Mouse (Mus musculus): ENCODE measurements around the gene Micu2. TPM values are rescaled to one million over a fixed set of nuclear protein-coding genes. Genes with fewer than 3 reads are reported as not detected.
"Not testable (repeated sequence)": the region's sequence is repeated elsewhere in the genome, so short reads cannot be mapped to it uniquely, and the experiment has no call there.

The Micu2 gene
- polyA plus RNA-seq, 1 experiment from 2014 or later = 74.1 TPM

GRCm38 (mm10) chr14:57911316-57911715, 87.7 kb downstream of the Micu2 start:
- no peak overlapping the region for H3K4me3 ChIP-seq (ENCODE audit: low read length)
- H3K4me1 ChIP-seq (replicated peaks; ENCODE audit: control insufficient read depth, insufficient read depth, low read length) = peaks cover 10% of the 10 kb centered on the region
- H3K27ac ChIP-seq (ENCODE audit: low read length) = no peak overlapping the region
- no peak overlapping the region for H3K9ac ChIP-seq (ENCODE audit: low read length)
- no peaks in the 10 kb centered on the region for H3K27me3 ChIP-seq (ENCODE audit: control insufficient read depth, insufficient read depth, low read depth, low read length)
- no peak for ATAC-seq (ENCODE audit: low read depth)
- 80% methylated on average over 4 of the region's 4 CpGs for WGBS
- H3K36me3 ChIP-seq (ENCODE audit: control insufficient read depth, insufficient read depth, low read length) = 0 out of 2 replicates have a peak, but pooled peaks cover 4% of the 10 kb centered on the region
- H3K4me2 ChIP-seq (ENCODE audit: low read depth, low read length) = no peak overlapping the region
- H3K9me3 ChIP-seq (ENCODE audit: control insufficient read depth, low read length) = no peaks in the 10 kb centered on the region

DNA sequence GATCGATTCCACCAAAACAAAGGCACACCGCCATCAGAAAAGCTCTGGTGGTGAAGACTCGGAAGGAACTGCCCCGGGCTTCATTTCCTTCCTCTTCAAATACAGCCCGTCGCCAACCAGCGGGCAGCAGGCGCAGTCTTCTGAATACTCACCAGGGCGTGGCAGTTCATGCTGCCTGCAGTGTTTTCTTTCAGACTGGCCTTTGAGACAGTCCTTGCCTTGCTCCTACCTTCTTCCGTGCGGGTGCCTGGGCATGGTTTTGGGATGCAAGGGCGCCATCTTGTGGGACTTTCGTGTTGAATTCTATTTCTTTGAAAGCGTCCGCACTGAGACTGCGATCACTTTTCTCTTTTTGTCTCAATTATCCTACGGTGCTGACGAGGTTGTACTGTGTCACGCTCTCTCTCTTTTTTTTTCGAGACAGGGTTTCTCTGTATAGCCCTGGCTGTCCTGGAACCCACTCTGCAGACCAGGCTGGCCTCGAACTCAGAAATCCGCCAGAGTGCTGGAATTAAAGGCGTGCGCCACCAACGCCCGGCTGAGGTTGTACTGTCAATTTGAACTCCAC, 88.5 kb downstream of the Micu2 start:
- 17% methylated on average over 26 of the region's 26 CpGs for WGBS
- ATAC-seq (ENCODE audit: low read depth) = peak; percentile 97
- Histone ChIP-seq H3K4me1 (replicated peaks; ENCODE audit: control insufficient read depth, insufficient read depth, low read length) (peaks cover 10% of the 10 kb centered on the region), H3K27me3 (ENCODE audit: control insufficient read depth, insufficient read depth, low read depth, low read length) (no peaks in the 10 kb centered on the region), H3K9ac (ENCODE audit: low read length) (peak overlapping the region; percentile 51), H3K36me3 (ENCODE audit: control insufficient read depth, insufficient read depth, low read length) (no peaks in the 10 kb centered on the region), H3K4me2 (ENCODE audit: low read depth, low read length) (peak overlapping the region; percentile 50), H3K27ac (ENCODE audit: low read length) (no peak overlapping the region; the same call in none of the 2 replicates), H3K9me3 (ENCODE audit: control insufficient read depth, low read length) (no peaks in the 10 kb centered on the region), H3K4me3 (ENCODE audit: low read length) (peak overlapping the region; percentile 29)

DNA sequence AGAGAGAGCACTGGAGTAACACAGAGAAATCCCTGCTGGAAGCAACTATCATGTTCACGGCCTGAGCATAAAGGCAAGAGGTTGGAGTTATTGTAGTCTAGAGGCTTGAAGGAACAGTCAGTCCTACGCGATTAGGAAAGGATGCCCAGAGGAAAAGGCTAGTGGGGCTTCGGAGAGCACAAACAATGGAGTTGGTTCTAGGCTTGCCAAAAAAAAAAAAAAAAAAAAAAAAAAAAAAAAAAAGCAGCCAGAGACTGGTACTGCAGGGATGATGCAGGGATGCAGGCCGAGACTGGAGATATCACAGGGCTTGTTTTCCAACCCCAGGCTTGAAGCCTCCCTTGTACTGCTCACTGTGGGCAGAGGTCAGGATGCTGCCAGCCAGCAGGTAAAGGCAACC, 89.8 kb downstream of the Micu2 start:
- H3K36me3 ChIP-seq (ENCODE audit: control insufficient read depth, insufficient read depth, low read length) = no peaks in the 10 kb centered on the region
- peaks cover 10% of the 10 kb centered on the region for H3K4me1 ChIP-seq (replicated peaks; ENCODE audit: control insufficient read depth, insufficient read depth, low read length)
- no peak overlapping the region; the same call in 1 of the 2 replicates for H3K27ac ChIP-seq (ENCODE audit: low read length)
- no peak overlapping the region for H3K9ac ChIP-seq (ENCODE audit: low read length)
- no peaks in the 10 kb centered on the region for H3K9me3 ChIP-seq (ENCODE audit: control insufficient read depth, low read length)
- 73% methylated on average over 5 of the region's 5 CpGs for WGBS
- no peak overlapping the region for H3K4me2 ChIP-seq (ENCODE audit: low read depth, low read length)
- no peak overlapping the region for H3K4me3 ChIP-seq (ENCODE audit: low read length)
- H3K27me3 ChIP-seq (ENCODE audit: control insufficient read depth, insufficient read depth, low read depth, low read length) = no peaks in the 10 kb centered on the region
- ATAC-seq (ENCODE audit: low read depth) = no peak

GRCm38 (mm10) chr14:57908431-57908830, 90.6 kb downstream of the Micu2 start:
- no peak for ATAC-seq (ENCODE audit: low read depth)
- no peaks in the 10 kb centered on the region for H3K36me3 ChIP-seq (ENCODE audit: control insufficient read depth, insufficient read depth, low read length)
- no peaks in the 10 kb centered on the region for H3K27me3 ChIP-seq (ENCODE audit: control insufficient read depth, insufficient read depth, low read depth, low read length)
- 39% methylated on average over 2 of the region's 2 CpGs for WGBS
- H3K9me3 ChIP-seq (ENCODE audit: control insufficient read depth, low read length) = no peaks in the 10 kb centered on the region
- H3K9ac ChIP-seq (ENCODE audit: low read length) = no peak overlapping the region
- no peak overlapping the region for H3K4me3 ChIP-seq (ENCODE audit: low read length)
- H3K4me2 ChIP-seq (ENCODE audit: low read depth, low read length) = no peak overlapping the region
- peaks cover 10% of the 10 kb centered on the region for H3K4me1 ChIP-seq (replicated peaks; ENCODE audit: control insufficient read depth, insufficient read depth, low read length)
- H3K27ac ChIP-seq (ENCODE audit: low read length) = no peak overlapping the region; the same call in 1 of the 2 replicates

- H3K4me2 ChIP-seq (ENCODE audit: low read depth, low read length) = no peak overlapping the region
- 40% methylated on average over 1 of the region's 1 CpGs for WGBS
- no peak for ATAC-seq (ENCODE audit: low read depth)
- H3K9ac ChIP-seq (ENCODE audit: low read length) = no peak overlapping the region
- H3K9me3 ChIP-seq (ENCODE audit: control insufficient read depth, low read length) = no peaks in the 10 kb centered on the region
- no peaks in the 10 kb centered on the region for H3K36me3 ChIP-seq (ENCODE audit: control insufficient read depth, insufficient read depth, low read length)
- no peak overlapping the region for H3K4me3 ChIP-seq (ENCODE audit: low read length)
- H3K27me3 ChIP-seq (ENCODE audit: control insufficient read depth, insufficient read depth, low read depth, low read length) = no peaks in the 10 kb centered on the region
- no peak overlapping the region for H3K27ac ChIP-seq (ENCODE audit: low read length)
- no peaks in the 10 kb centered on the region for H3K4me1 ChIP-seq (replicated peaks; ENCODE audit: control insufficient read depth, insufficient read depth, low read length)
Measured at GRCm38 (mm10) chr14:57901998-57902397, 97.1 kb downstream of the Micu2 start.

GRCm38 (mm10) chr14:57896882-57897281, 102.2 kb downstream of the Micu2 start:
- no peaks in the 10 kb centered on the region; the same call in 1 of the 2 replicates for H3K9me3 ChIP-seq (ENCODE audit: control insufficient read depth, low read length)
- H3K4me3 ChIP-seq (ENCODE audit: low read length) = no peak overlapping the region
- no peak overlapping the region for H3K4me2 ChIP-seq (ENCODE audit: low read depth, low read length)
- no peaks in the 10 kb centered on the region for H3K27me3 ChIP-seq (ENCODE audit: control insufficient read depth, insufficient read depth, low read depth, low read length)
- H3K36me3 ChIP-seq (ENCODE audit: control insufficient read depth, insufficient read depth, low read length) = no peaks in the 10 kb centered on the region
- H3K9ac ChIP-seq (ENCODE audit: low read length) = no peak overlapping the region
- 93% methylated on average over 12 of the region's 12 CpGs for WGBS
- H3K4me1 ChIP-seq (replicated peaks; ENCODE audit: control insufficient read depth, insufficient read depth, low read length) = no peaks in the 10 kb centered on the region
- no peak for ATAC-seq (ENCODE audit: low read depth)
- H3K27ac ChIP-seq (ENCODE audit: low read length) = no peak overlapping the region

DNA sequence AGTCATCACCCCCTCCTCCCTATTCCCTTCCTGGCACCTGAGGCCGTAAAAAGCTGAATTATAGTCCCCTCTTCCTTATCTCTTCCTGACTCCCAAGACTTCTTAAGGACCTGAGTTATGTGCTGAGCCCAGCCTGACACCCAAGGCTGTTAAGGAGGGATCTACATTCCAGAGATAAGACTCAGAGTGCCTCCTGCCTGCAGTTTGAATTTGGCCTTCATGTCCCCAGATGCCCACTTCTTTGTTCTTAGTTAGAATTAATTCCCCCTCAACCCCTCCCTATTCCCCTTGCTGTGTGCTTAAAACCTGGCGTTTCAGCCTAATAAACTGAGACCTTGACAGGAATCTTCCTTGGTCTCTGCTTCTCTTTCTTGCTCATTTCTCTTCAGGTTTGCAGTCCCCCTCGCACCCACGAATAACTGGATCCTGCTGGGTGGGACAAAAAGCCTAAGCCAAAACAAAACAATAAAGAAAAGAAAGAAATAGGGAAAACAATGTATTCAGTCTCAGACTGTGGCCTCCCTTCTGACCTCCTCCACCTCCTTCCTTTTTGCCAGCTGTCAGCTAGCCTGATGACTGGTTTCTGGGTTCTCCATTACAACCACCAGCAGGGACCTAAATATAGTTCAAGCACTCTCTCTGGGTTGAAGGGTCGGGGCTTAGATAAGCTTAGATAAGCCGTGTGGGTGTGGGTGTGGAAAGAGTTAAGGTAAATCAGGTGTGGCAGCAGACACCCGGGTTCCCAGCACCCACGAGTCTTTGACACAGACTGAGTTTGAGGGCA, 102.8 kb downstream of the Micu2 start:
- not testable (repeated sequence) for H3K27me3 ChIP-seq (ENCODE audit: control insufficient read depth, insufficient read depth, low read depth, low read length); H3K4me1 ChIP-seq (replicated peaks; ENCODE audit: control insufficient read depth, insufficient read depth, low read length); H3K9ac ChIP-seq (ENCODE audit: low read length); H3K4me3 ChIP-seq (ENCODE audit: low read length); H3K9me3 ChIP-seq (ENCODE audit: control insufficient read depth, low read length); H3K36me3 ChIP-seq (ENCODE audit: control insufficient read depth, insufficient read depth, low read length); H3K4me2 ChIP-seq (ENCODE audit: low read depth, low read length)
- 0 out of 2 replicates have a peak, but pooled peaks have one; percentile 19 for ATAC-seq (ENCODE audit: low read depth)
- peak overlapping the region; percentile 20; the same call in 1 of the 2 replicates for H3K27ac ChIP-seq (ENCODE audit: low read length)
- 51% methylated on average over 8 of the region's 8 CpGs for WGBS

- WGBS = 99% methylated on average over 2 of the region's 2 CpGs
- no peak overlapping the region for H3K9ac ChIP-seq (ENCODE audit: low read length)
Measured at GRCm38 (mm10) chr14:57894346-57894745, 104.7 kb downstream of the Micu2 start.

DNA sequence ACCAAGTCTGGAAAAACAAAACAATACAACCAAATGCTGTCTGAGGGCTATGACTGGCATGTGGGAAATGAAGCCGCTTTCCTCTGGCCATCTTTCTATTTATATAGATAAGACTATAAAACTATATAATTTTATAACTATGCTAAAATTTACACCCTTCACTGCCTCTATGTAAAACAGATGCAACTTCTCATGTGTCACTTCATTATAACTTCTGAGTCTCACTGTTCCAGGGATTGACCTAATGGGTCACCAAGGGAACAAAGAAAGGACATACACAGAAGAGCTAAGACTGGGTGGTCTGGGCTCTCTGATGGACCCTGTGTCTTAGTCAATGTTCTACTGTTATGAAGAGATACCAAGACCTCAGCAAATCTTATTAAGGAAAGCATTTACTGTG, 106.1 kb downstream of the Micu2 start:
- no peak overlapping the region for H3K4me2 ChIP-seq (ENCODE audit: low read depth, low read length)
- H3K9ac ChIP-seq (ENCODE audit: low read length) = no peak overlapping the region
- no peak for ATAC-seq (ENCODE audit: low read depth)
- WGBS = 79% methylated on average over 1 of the region's 1 CpGs
- H3K36me3 ChIP-seq (ENCODE audit: control insufficient read depth, insufficient read depth, low read length) = no peaks in the 10 kb centered on the region
- no peak overlapping the region for H3K4me3 ChIP-seq (ENCODE audit: low read length)
- H3K27ac ChIP-seq (ENCODE audit: low read length) = peak overlapping the region; percentile 13; the same call in 1 of the 2 replicates
- H3K4me1 ChIP-seq (replicated peaks; ENCODE audit: control insufficient read depth, insufficient read depth, low read length) = peaks cover 13% of the 10 kb centered on the region
- no peaks in the 10 kb centered on the region for H3K27me3 ChIP-seq (ENCODE audit: control insufficient read depth, insufficient read depth, low read depth, low read length)
- H3K9me3 ChIP-seq (ENCODE audit: control insufficient read depth, low read length) = no peaks in the 10 kb centered on the region; the same call in 1 of the 2 replicates

More at GRCm38 (mm10) chr14:57894346-57894745, 104.7 kb downstream of the Micu2 start:
- 0 out of 2 replicates have a peak, but pooled peaks cover 3% of the 10 kb centered on the region for H3K4me1 ChIP-seq (replicated peaks; ENCODE audit: control insufficient read depth, insufficient read depth, low read length)
- H3K27ac ChIP-seq (ENCODE audit: low read length) = no peak overlapping the region
- no peaks in the 10 kb centered on the region for H3K27me3 ChIP-seq (ENCODE audit: control insufficient read depth, insufficient read depth, low read depth, low read length)
- H3K9me3 ChIP-seq (ENCODE audit: control insufficient read depth, low read length) = no peaks in the 10 kb centered on the region; the same call in 1 of the 2 replicates
- no peaks in the 10 kb centered on the region for H3K36me3 ChIP-seq (ENCODE audit: control insufficient read depth, insufficient read depth, low read length)
- H3K4me2 ChIP-seq (ENCODE audit: low read depth, low read length) = no peak overlapping the region
- no peak overlapping the region for H3K4me3 ChIP-seq (ENCODE audit: low read length)
- ATAC-seq (ENCODE audit: low read depth) = no peak
